Mouse (Mus musculus): ENCODE data around the gene Aptx. TPM values are rescaled to one million over a fixed set of nuclear protein-coding genes. Genes with fewer than 3 reads are reported as not detected.
A peak's percentile ranks its signal among the peaks of the same experiment; 100 is the strongest.

The Aptx gene
- polyA plus RNA-seq, 1 experiment from 2014 or later = 47.3 TPM

DNA sequence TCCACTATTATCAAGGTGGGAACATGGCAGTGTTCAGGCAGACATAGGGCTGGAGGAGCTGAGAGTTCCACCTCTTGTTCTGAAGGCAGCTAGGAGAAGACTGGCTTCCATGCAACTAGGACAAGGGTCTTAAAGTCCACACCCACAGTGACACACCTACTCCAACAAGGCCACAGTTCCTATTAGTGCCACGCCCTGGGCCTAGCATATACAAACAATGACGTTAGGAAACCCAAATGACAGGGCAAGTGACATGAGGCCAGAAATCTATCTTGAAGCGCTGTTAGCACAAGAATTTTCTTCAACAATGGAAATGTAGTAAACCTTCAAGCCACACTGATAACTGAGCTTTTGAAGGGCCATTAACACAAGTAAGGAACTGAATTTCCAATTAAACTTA lies 1.2 kb downstream of the Aptx start:
- H3K36me3 ChIP-seq (replicated peaks) = peaks cover 4% of the 10 kb centered on the region
- no peak overlapping the region for H3K27ac ChIP-seq
- H3K4me2 ChIP-seq = peak overlapping the region; percentile 76
- H3K4me1 ChIP-seq = peaks cover 27% of the 10 kb centered on the region
- 88% methylated on average over 3 of the region's 3 CpGs for WGBS
- no peaks in the 10 kb centered on the region for H3K27me3 ChIP-seq
- H3K9ac ChIP-seq = peak overlapping the region; percentile 65; the same call in 1 of the 2 replicates
- no peak for ATAC-seq (ENCODE audit: low FRiP score)
- no peaks in the 10 kb centered on the region for H3K9me3 ChIP-seq
- peak overlapping the region; percentile 61 for H3K4me3 ChIP-seq (replicated peaks)

- no peak overlapping the region for H3K4me3 ChIP-seq (replicated peaks)
- no peaks in the 10 kb centered on the region for H3K9me3 ChIP-seq
- H3K36me3 ChIP-seq (replicated peaks) = peaks cover 19% of the 10 kb centered on the region
- 85% methylated on average over 8 of the region's 8 CpGs for WGBS
- no peak for ATAC-seq (ENCODE audit: low FRiP score)
- H3K9ac ChIP-seq = no peak overlapping the region
- H3K27ac ChIP-seq = no peak overlapping the region
- H3K4me2 ChIP-seq = no peak overlapping the region
- peaks cover 27% of the 10 kb centered on the region for H3K4me1 ChIP-seq
- H3K27me3 ChIP-seq = no peaks in the 10 kb centered on the region
Measured at GRCm38 (mm10) chr4:40700216-40700615, 2.8 kb downstream of the Aptx start.

DNA sequence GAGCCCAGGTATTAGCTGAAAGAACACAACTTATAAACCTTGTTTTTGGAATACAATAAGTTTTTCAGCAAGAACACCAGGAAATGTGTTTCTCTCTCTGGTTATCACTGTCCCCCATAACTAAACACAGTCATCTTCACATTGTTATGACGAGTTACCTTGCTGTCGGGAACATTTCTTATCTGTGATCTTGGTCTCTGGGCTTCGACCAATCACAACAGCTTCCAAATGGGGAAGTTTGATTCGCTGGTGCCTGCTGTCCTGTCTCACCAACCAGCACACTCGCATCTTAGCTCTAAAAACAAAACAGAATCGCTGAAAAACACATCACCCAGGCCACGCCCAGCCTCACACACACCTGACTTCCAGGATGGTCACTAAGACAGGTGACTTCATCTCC lies 5.9 kb downstream of the Aptx start:
- no peak overlapping the region for H3K4me3 ChIP-seq (replicated peaks)
- no peak overlapping the region for H3K27ac ChIP-seq
- H3K27me3 ChIP-seq = no peaks in the 10 kb centered on the region
- H3K9ac ChIP-seq = no peak overlapping the region
- ATAC-seq (ENCODE audit: low FRiP score) = no peak
- peaks cover 47% of the 10 kb centered on the region for H3K36me3 ChIP-seq (replicated peaks)
- H3K9me3 ChIP-seq = no peaks in the 10 kb centered on the region
- no peak overlapping the region for H3K4me2 ChIP-seq
- 88% methylated on average over 7 of the region's 7 CpGs for WGBS
- H3K4me1 ChIP-seq = peaks cover 15% of the 10 kb centered on the region

DNA sequence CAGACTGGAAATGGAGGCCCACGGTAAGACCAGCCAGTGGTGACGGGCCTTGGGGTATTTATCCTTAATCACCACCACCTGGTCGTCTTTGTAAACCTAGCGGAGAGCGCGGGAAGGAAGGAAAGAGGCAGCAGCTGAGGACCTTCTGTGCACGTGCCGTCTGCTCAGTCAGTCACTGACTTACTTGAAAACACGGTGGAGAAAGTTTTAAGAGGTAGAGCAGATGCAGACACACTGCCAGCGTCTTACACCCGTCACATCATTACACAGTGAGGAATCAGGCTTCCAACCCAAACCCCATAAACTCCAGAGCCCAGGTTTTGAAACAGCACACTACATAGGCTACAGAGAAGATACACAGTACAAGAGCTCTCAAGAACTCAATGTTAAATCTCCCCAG lies 11.9 kb downstream of the Aptx start:
- H3K4me1 ChIP-seq = no peaks in the 10 kb centered on the region
- peaks cover 78% of the 10 kb centered on the region for H3K36me3 ChIP-seq (replicated peaks)
- no peak for ATAC-seq (ENCODE audit: low FRiP score)
- no peaks in the 10 kb centered on the region for H3K9me3 ChIP-seq
- H3K4me3 ChIP-seq (replicated peaks) = no peak overlapping the region
- no peaks in the 10 kb centered on the region for H3K27me3 ChIP-seq
- no peak overlapping the region for H3K9ac ChIP-seq
- no peak overlapping the region for H3K4me2 ChIP-seq
- H3K27ac ChIP-seq = no peak overlapping the region
- 90% methylated on average over 11 of the region's 11 CpGs for WGBS

- no peak for ATAC-seq (ENCODE audit: low FRiP score)
- no peak overlapping the region for H3K27ac ChIP-seq
- peaks cover 37% of the 10 kb centered on the region for H3K36me3 ChIP-seq (replicated peaks)
- no peak overlapping the region for H3K9ac ChIP-seq
- no peak overlapping the region for H3K4me3 ChIP-seq (replicated peaks)
- no peaks in the 10 kb centered on the region for H3K4me1 ChIP-seq
- no peaks in the 10 kb centered on the region for H3K27me3 ChIP-seq
- 76% methylated on average over 2 of the region's 2 CpGs for WGBS
- no peaks in the 10 kb centered on the region for H3K9me3 ChIP-seq
- H3K4me2 ChIP-seq = no peak overlapping the region
Measured at GRCm38 (mm10) chr4:40683306-40683705, 19.7 kb downstream of the Aptx start.

GRCm38 (mm10) chr4:40682359-40682758 lies 20.6 kb downstream of the Aptx start:
- Histone ChIP-seq H3K27me3 (no peaks in the 10 kb centered on the region), H3K36me3 (replicated peaks) (peaks cover 30% of the 10 kb centered on the region), H3K9ac (no peak overlapping the region), H3K4me1 (no peaks in the 10 kb centered on the region), H3K27ac (no peak overlapping the region), H3K4me2 (no peak overlapping the region), H3K4me3 (replicated peaks) (no peak overlapping the region), H3K9me3 (no peaks in the 10 kb centered on the region)
- WGBS = 92% methylated on average over 5 of the region's 5 CpGs
- ATAC-seq (ENCODE audit: low FRiP score) = no peak

- peaks cover 28% of the 10 kb centered on the region for H3K36me3 ChIP-seq (replicated peaks)
- ATAC-seq (ENCODE audit: low FRiP score) = no peak
- WGBS = 20% methylated on average over 3 of the region's 3 CpGs
Measured at GRCm38 (mm10) chr4:40681908-40682307, 21.1 kb downstream of the Aptx start.

GRCm38 (mm10) chr4:40680250-40680860 lies 22.6 kb downstream of the Aptx start:
- peaks cover 10% of the 10 kb centered on the region for H3K4me1 ChIP-seq
- ATAC-seq (ENCODE audit: low FRiP score) = no peak
- H3K4me2 ChIP-seq = no peak overlapping the region
- WGBS = 48% methylated on average over 5 of the region's 5 CpGs
- H3K9me3 ChIP-seq = no peaks in the 10 kb centered on the region
- no peaks in the 10 kb centered on the region for H3K27me3 ChIP-seq
- H3K27ac ChIP-seq = no peak overlapping the region
- H3K36me3 ChIP-seq (replicated peaks) = peaks cover 13% of the 10 kb centered on the region
- no peak overlapping the region for H3K9ac ChIP-seq
- no peak overlapping the region for H3K4me3 ChIP-seq (replicated peaks)

More at GRCm38 (mm10) chr4:40681908-40682307, 21.1 kb downstream of the Aptx start:
- Histone ChIP-seq H3K4me3 (replicated peaks) (no peak overlapping the region), H3K4me1 (peaks cover 2% of the 10 kb centered on the region; the same call in 1 of the 2 replicates), H3K9ac (no peak overlapping the region), H3K27ac (no peak overlapping the region), H3K4me2 (no peak overlapping the region), H3K9me3 (no peaks in the 10 kb centered on the region), H3K27me3 (no peaks in the 10 kb centered on the region)

GRCm38 (mm10) chr4:40677132-40677531 lies 25.9 kb downstream of the Aptx start:
- peak; percentile 21 for ATAC-seq (ENCODE audit: low FRiP score)
- H3K27me3 ChIP-seq = no peaks in the 10 kb centered on the region
- WGBS = 48% methylated on average over 5 of the region's 5 CpGs
- H3K9ac ChIP-seq = no peak overlapping the region
- H3K9me3 ChIP-seq = no peaks in the 10 kb centered on the region
- H3K36me3 ChIP-seq (replicated peaks) = no peaks in the 10 kb centered on the region
- H3K4me1 ChIP-seq = peaks cover 10% of the 10 kb centered on the region
- H3K4me2 ChIP-seq = no peak overlapping the region
- no peak overlapping the region for H3K27ac ChIP-seq
- no peak overlapping the region for H3K4me3 ChIP-seq (replicated peaks)

- Histone ChIP-seq H3K27ac (no peak overlapping the region), H3K27me3 (no peaks in the 10 kb centered on the region), H3K9me3 (no peaks in the 10 kb centered on the region), H3K4me2 (peak overlapping the region; percentile 36), H3K4me3 (replicated peaks) (0 out of 2 replicates have a peak overlapping the region, but pooled peaks have one; percentile 2), H3K4me1 (peaks cover 10% of the 10 kb centered on the region), H3K36me3 (replicated peaks) (no peaks in the 10 kb centered on the region), H3K9ac (peak overlapping the region; percentile 7; the same call in 1 of the 2 replicates)
- WGBS = 18% methylated on average over 14 of the region's 14 CpGs
- ATAC-seq (ENCODE audit: low FRiP score) = 0 out of 2 replicates have a peak, but pooled peaks have one; percentile 10
Measured at GRCm38 (mm10) chr4:40676338-40676737, 26.7 kb downstream of the Aptx start.

GRCm38 (mm10) chr4:40673526-40673925 lies 29.5 kb downstream of the Aptx start:
- no peak overlapping the region for H3K4me2 ChIP-seq
- no peak overlapping the region for H3K4me3 ChIP-seq (replicated peaks)
- H3K27ac ChIP-seq = no peak overlapping the region
- H3K9ac ChIP-seq = no peak overlapping the region
- H3K36me3 ChIP-seq (replicated peaks) = no peaks in the 10 kb centered on the region
- no peaks in the 10 kb centered on the region for H3K9me3 ChIP-seq
- peaks cover 10% of the 10 kb centered on the region for H3K4me1 ChIP-seq
- ATAC-seq (ENCODE audit: low FRiP score) = no peak
- no peaks in the 10 kb centered on the region for H3K27me3 ChIP-seq
- WGBS = 94% methylated on average over 5 of the region's 5 CpGs

- Histone ChIP-seq H3K9ac (no peak overlapping the region), H3K9me3 (no peaks in the 10 kb centered on the region), H3K27me3 (no peaks in the 10 kb centered on the region), H3K27ac (no peak overlapping the region), H3K4me2 (no peak overlapping the region), H3K4me1 (no peaks in the 10 kb centered on the region), H3K36me3 (replicated peaks) (no peaks in the 10 kb centered on the region), H3K4me3 (replicated peaks) (no peak overlapping the region)
- 89% methylated on average over 9 of the region's 9 CpGs for WGBS
- ATAC-seq (ENCODE audit: low FRiP score) = no peak
Measured at GRCm38 (mm10) chr4:40666237-40667012, 36.6 kb downstream of the Aptx start.

DNA sequence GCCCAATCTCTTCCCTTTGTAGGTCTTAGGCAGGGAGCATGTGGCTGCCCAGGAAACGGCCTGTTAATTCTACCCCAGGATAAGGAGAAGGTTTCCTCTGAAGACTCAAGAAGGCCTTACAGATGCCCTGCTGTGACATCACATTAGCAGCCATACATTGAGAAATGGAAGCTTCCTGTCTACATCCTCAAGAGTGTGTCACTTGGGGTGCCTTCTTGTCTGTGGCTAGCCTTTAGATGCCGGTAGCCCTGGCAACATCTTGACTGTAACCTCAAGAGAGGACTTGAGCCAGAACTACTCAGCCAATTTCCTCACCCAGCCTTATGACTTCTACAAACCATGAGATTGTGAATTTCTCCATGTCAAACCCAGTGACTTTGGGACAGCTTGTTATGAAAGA lies 51.9 kb downstream of the Aptx start:
- no peak overlapping the region for H3K4me3 ChIP-seq (replicated peaks)
- H3K27ac ChIP-seq = no peak overlapping the region
- ATAC-seq (ENCODE audit: low FRiP score) = no peak
- no peaks in the 10 kb centered on the region for H3K27me3 ChIP-seq
- H3K9me3 ChIP-seq = no peaks in the 10 kb centered on the region
- no peak overlapping the region for H3K4me2 ChIP-seq
- H3K4me1 ChIP-seq = no peaks in the 10 kb centered on the region
- 95% methylated on average over 2 of the region's 2 CpGs for WGBS
- H3K9ac ChIP-seq = no peak overlapping the region
- no peaks in the 10 kb centered on the region for H3K36me3 ChIP-seq (replicated peaks)

All from forebrain, embryonic 12.5 days (tissue).